ENCODE assay signal across 8 mouse cellular contexts in genomic region chr5:113555684-113556083, GRCm38 (mm10).
DNase-seq lines count a peak whose midpoint lies in the region.
"Had no signal": no experiment of that assay in that cellular context is flagged by ENCODE, and none has a peak within 500 bp of the region (broad histone marks: within the 10 kb centered on the region; RNA-seq: fewer than 3 reads in every experiment).

No protein-coding gene starts in this region.

- DNase-seq in heart, adult 18-20 months, result peak; percentile 34 to 49
- DNase-seq in heart, adult 8-10 months (ENCODE audit: low spot score), result no peak
- DNase-seq in adipocyte (ENCODE audit: low spot score), result peak; percentile 74
- peak; percentile 27 for DNase-seq in adrenal gland, postnatal 25 days
- peak; percentile 63 to 83 for DNase-seq in cerebellum, postnatal 14 days
- no peak for DNase-seq in testis, postnatal 14 days (ENCODE audit: low spot score)
- no peak for DNase-seq in natural killer cell, adult 2 months (ENCODE audit: low spot score in 2 of 2)
- DNase-seq: thymus, adult 2 months had no signal

Comparison
In these comparisons a context has a peak if more than half of its experiments do, and no peak if none do; other contexts are left out.
1. DNase-seq: peak in heart, adult 18-20 months (2 of 2), adipocyte (single experiment), adrenal gland, postnatal 25 days (single experiment) and cerebellum, postnatal 14 days (2 of 2); none in heart, adult 8-10 months (single experiment), testis, postnatal 14 days (single experiment) and natural killer cell, adult 2 months (0 of 2).